Mouse (Mus musculus) lung, postnatal 36 days (tissue): ENCODE data around the gene Atp5h.

Experiments used
- DNase-seq: peaks from one replicate; pipeline ENCODE4 v3.0.0; 2022; ENCODE audit warnings: mixed read lengths

Gene Atp5h

GRCm38 (mm10) chr11:115437571-115438122 lies 17.9 kb upstream of the Atp5h start:
- no peak for DNase-seq

GRCm38 (mm10) chr11:115435596-115436337 lies 16.0 kb upstream of the Atp5h start:
- no peak for DNase-seq

GRCm38 (mm10) chr11:115433342-115433741 lies 13.6 kb upstream of the Atp5h start:
- DNase-seq: no peak

GRCm38 (mm10) chr11:115432814-115433213 lies 13.1 kb upstream of the Atp5h start:
- DNase-seq: no peak

GRCm38 (mm10) chr11:115430561-115430960 lies 10.8 kb upstream of the Atp5h start:
- DNase-seq: no peak

- DNase-seq: no peak
These were observed 9.5 kb upstream of the Atp5h start for GRCm38 (mm10) chr11:115429307-115429706.

- peak; percentile 88 for DNase-seq
These were observed 7.9 kb upstream of the Atp5h start for GRCm38 (mm10) chr11:115427482-115428331.

GRCm38 (mm10) chr11:115425671-115426070 lies 5.9 kb upstream of the Atp5h start:
- DNase-seq: no peak

GRCm38 (mm10) chr11:115424666-115425065 lies 4.9 kb upstream of the Atp5h start:
- DNase-seq: no peak

GRCm38 (mm10) chr11:115423091-115423490 lies 3.3 kb upstream of the Atp5h start:
- no peak for DNase-seq

- DNase-seq: no peak
These were observed 2.2 kb upstream of the Atp5h start for GRCm38 (mm10) chr11:115421972-115422371.

GRCm38 (mm10) chr11:115421328-115421727 lies 1.6 kb upstream of the Atp5h start:
- DNase-seq: no peak

GRCm38 (mm10) chr11:115420336-115421190 lies 801 bp upstream of the Atp5h start:
- DNase-seq: peak; percentile 69

GRCm38 (mm10) chr11:115409556-115409955 lies 10.2 kb downstream of the Atp5h start:
- DNase-seq: no peak

GRCm38 (mm10) chr11:115408266-115408920 lies 11.4 kb downstream of the Atp5h start:
- DNase-seq: peak; percentile 16

- DNase-seq: peak; percentile 15
These were observed 12.8 kb downstream of the Atp5h start for GRCm38 (mm10) chr11:115406858-115407401.

GRCm38 (mm10) chr11:115405723-115406122 lies 14.0 kb downstream of the Atp5h start:
- no peak for DNase-seq

GRCm38 (mm10) chr11:115403338-115404124 lies 16.2 kb downstream of the Atp5h start, which contains the start of gene Mrpl58:
Mrpl58 (plus strand) TSS chr11:115403752.
- peak; percentile 87 for DNase-seq

- no peak for DNase-seq
These were observed 19.0 kb downstream of the Atp5h start for GRCm38 (mm10) chr11:115400630-115401391.

- no peak for DNase-seq
These were observed 19.6 kb downstream of the Atp5h start for GRCm38 (mm10) chr11:115400126-115400525.
